In genomic region chr9:95120062-95120461, GRCm38 (mm10) we compare ENCODE assay signal across 8 mouse cellular contexts.
DNase-seq lines count a peak whose midpoint lies in the region.

No protein-coding gene starts in this region.

- peak; percentile 89 for DNase-seq in heart, adult 11 months
- DNase-seq in heart, postnatal 4 days, result no peak
- peak; percentile 26 for DNase-seq in ZHBTc4 (ENCODE audit: low read depth, low spot score)
- peak; percentile 28 for DNase-seq in kidney, postnatal 10 days
- peak; percentile 20 to 50 for DNase-seq in lung, postnatal 4 days
- no peak for DNase-seq in left cerebral cortex, adult 11 months (ENCODE audit: low spot score)
- no peak for DNase-seq in left cerebral cortex, postnatal 25 days (ENCODE audit: low spot score in 2 of 2)
- no peak for DNase-seq in frontal cortex, postnatal 14 days (ENCODE audit: low spot score in 2 of 2)

- intact Hi-C loops in left cerebral cortex, postnatal 25 days (cut with DNase I), result no loop called here

Comparison
In these comparisons a context has a peak if more than half of its experiments do, and no peak if none do; other contexts are left out.
1. DNase-seq: peak in heart, adult 11 months (single experiment), ZHBTc4 (single experiment), kidney, postnatal 10 days (single experiment) and lung, postnatal 4 days (2 of 2); none in heart, postnatal 4 days (single experiment), left cerebral cortex, adult 11 months (single experiment), left cerebral cortex, postnatal 25 days (0 of 2) and frontal cortex, postnatal 14 days (0 of 2).